Mouse (Mus musculus) heart, adult 2 months (tissue): ENCODE data around the gene 4930579F01Rik.

Experiments used
- CTCF ChIP-seq: fragments of 200-600 bp; IDR thresholded peaks from 2 replicates; pipeline ENCODE4 v1.8.1; 2022; ENCODE audit warnings: antibody characterized with exemption, mild to moderate bottlenecking, moderate library complexity
- EP300 ChIP-seq: fragments of 200-500 bp; IDR thresholded peaks from 2 replicates; pipeline ENCODE4 v1.6.1; 2011; ENCODE audit warnings: low read depth, low read length, control low read depth; ENCODE audit not compliant: insufficient read depth
- POLR2A ChIP-seq: fragments of 200-500 bp; IDR thresholded peaks from 2 replicates; pipeline ENCODE4 v1.6.1; 2011; ENCODE audit warnings: mild to moderate bottlenecking, low read depth, low read length, control low read depth; ENCODE audit not compliant: insufficient read depth

- peak; percentile 96 for TF ChIP-seq CTCF
- no peak for TF ChIP-seq POLR2A
- 0 out of 2 replicates have a peak, but pooled peaks have one; percentile 56 for TF ChIP-seq EP300
Measured at GRCm38 (mm10) chr3:138197973-138198721, 4.5 kb upstream of the 4930579F01Rik start.
